Mouse (Mus musculus) midbrain, postnatal 0 days (tissue): ENCODE measurements around the gene 4930590J08Rik. TPM values are rescaled to one million over a fixed set of nuclear protein-coding genes. Genes with fewer than 3 reads are reported as not detected.

Source experiments
- ATAC-seq: fragments of 200-750 bp; cut with Nextera tagmentation; 2 replicates; pipeline ENCODE4 v1.8.0; 2017; ENCODE audit warnings: moderate number of reproducible peaks, mild to moderate bottlenecking, moderate TSS enrichment, moderate library complexity; ENCODE audit not compliant: low FRiP score
- DNase-seq: peaks from one replicate; pipeline ENCODE4 v3.0.0-alpha.2; 2015; ENCODE audit warnings: low spot score
- H3K27ac ChIP-seq: fragments of 300-500 bp; sonication (generic); 2 replicates; pipeline ENCODE4 v1.5.1; 2014; ENCODE audit warnings: low read depth, mild to moderate bottlenecking, low read length, mixed read lengths
- H3K27me3 ChIP-seq: fragments of 300-500 bp; sonication (generic); 2 replicates; pipeline ENCODE4 v1.6.1; 2014; ENCODE audit warnings: low read length, control low read depth, mixed read lengths; ENCODE audit not compliant: insufficient read depth
- H3K36me3 ChIP-seq: fragments of 300-500 bp; sonication (generic); 2 replicates; pipeline ENCODE4 v1.6.1; 2014; ENCODE audit warnings: low read length, control low read depth, mixed read lengths; ENCODE audit not compliant: insufficient read depth
- H3K4me1 ChIP-seq: fragments of 300-500 bp; sonication (generic); 2 replicates; pipeline ENCODE4 v1.6.1; 2014; ENCODE audit warnings: mild to moderate bottlenecking, control low read depth, antibody characterized with exemption, low read length, mixed read lengths; ENCODE audit not compliant: insufficient read depth
- H3K4me2 ChIP-seq: fragments of 300-500 bp; sonication (generic); 2 replicates; pipeline ENCODE4 v1.6.1; 2014; ENCODE audit warnings: low read depth, mild to moderate bottlenecking, low read length, mixed read lengths; ENCODE audit not compliant: poor library complexity, severe bottlenecking
- H3K4me3 ChIP-seq: fragments of 300-500 bp; sonication (generic); 2 replicates; pipeline ENCODE4 v1.5.1; 2014; ENCODE audit warnings: low read depth, mild to moderate bottlenecking, low read length, moderate library complexity
- H3K9ac ChIP-seq: fragments of 300-500 bp; sonication (generic); replicated peaks from 2 replicates; pipeline ENCODE4 v1.6.1; 2014; ENCODE audit warnings: mild to moderate bottlenecking, low read length, moderate library complexity, mixed read lengths; ENCODE audit not compliant: poor library complexity, severe bottlenecking
- H3K9me3 ChIP-seq: fragments of 300-500 bp; sonication (generic); 2 replicates; pipeline ENCODE4 v1.6.1; 2016; ENCODE audit warnings: low read length, control low read depth
- CTCF ChIP-seq: IDR thresholded peaks from 2 replicates; pipeline ENCODE4 v1.5.1; 2016; ENCODE audit warnings: antibody characterized with exemption, mild to moderate bottlenecking
- WGBS: fragments of 180-500 bp; shearing (Covaris S2); extraction: QIAGEN DNeasy Blood & Tissue Kit; methylation state at CpG from one replicate; pipeline ENCODE4 v1.1.7; 2014; 5-methylcytosine and 5-hydroxymethylcytosine counted together
- polyA plus RNA-seq: library from polyadenylated mRNA; unstranded; fragments of >200 nt; fragmentation: Nextera tagmentation; extraction: Ambion mirVana; gene quantifications from 2 replicates; pipeline ENCODE4 v1.2.1, GENCODE M21; 2015
- total RNA-seq: library from RNA; depleted of rRNA; stranded (reverse); fragments of >200 nt; gene quantifications from 2 replicates; pipeline ENCODE4 v1.2.3, GENCODE M21; 2014

The 4930590J08Rik gene
- total and polyA plus RNA-seq, 2 experiments from 2014 or later = 0.78 to 2.1 TPM

- whole genome bisulfite sequencing = 50% methylated on average over 6 of the region's 6 CpGs
- peak; percentile 25; the same call in 1 of the 2 replicates for TF ChIP-seq CTCF
- Histone ChIP-seq H3K4me3 (no peak overlapping the region), H3K27me3 (no peaks in the 10 kb centered on the region), H3K4me1 (no peaks in the 10 kb centered on the region), H3K9me3 (no peaks in the 10 kb centered on the region), H3K36me3 (no peaks in the 10 kb centered on the region), H3K4me2 (no peak overlapping the region), H3K9ac (no peak overlapping the region), H3K27ac (no peak overlapping the region)
- DNase-seq (peak; percentile 12), ATAC-seq (no peak)
Observed at GRCm38 (mm10) chr6:91966006-91966405, 63.4 kb downstream of the 4930590J08Rik start.

DNA sequence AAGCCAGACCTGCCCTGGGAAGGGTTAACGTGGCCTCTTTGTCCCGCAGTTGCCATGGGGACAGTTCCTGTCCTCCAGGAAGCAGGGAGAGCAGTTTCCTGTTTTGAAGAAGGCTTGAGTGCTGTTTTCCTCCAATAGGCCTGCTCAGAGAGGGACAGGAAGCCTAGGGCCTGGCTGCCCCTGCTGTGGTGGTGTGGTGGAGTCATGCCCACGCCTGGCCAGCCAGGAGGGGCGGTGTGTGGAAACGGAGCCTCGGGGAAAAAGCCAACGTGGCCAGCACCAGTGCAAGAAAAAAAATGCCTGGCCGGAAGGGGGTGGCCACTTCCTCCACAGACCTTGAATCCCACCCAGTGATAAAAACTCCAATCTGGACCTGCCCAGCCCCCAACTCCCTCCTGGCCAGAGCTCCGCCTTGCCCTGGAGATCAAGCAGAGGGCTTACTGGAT lies 69.6 kb downstream of the 4930590J08Rik start:
- ATAC-seq = peak; percentile 76; the same call in 1 of the 2 replicates
- H3K9me3 ChIP-seq = no peaks in the 10 kb centered on the region
- no peak overlapping the region for H3K4me2 ChIP-seq
- no peak for TF ChIP-seq CTCF
- no peaks in the 10 kb centered on the region for H3K36me3 ChIP-seq
- H3K27ac ChIP-seq = no peak overlapping the region
- DNase-seq = peak; percentile 50
- no peak overlapping the region for H3K9ac ChIP-seq
- peaks cover 6% of the 10 kb centered on the region; the same call in 1 of the 2 replicates for H3K4me1 ChIP-seq
- no peak overlapping the region for H3K4me3 ChIP-seq
- no peaks in the 10 kb centered on the region for H3K27me3 ChIP-seq
- WGBS = 50% methylated on average over 9 of the region's 9 CpGs

DNA sequence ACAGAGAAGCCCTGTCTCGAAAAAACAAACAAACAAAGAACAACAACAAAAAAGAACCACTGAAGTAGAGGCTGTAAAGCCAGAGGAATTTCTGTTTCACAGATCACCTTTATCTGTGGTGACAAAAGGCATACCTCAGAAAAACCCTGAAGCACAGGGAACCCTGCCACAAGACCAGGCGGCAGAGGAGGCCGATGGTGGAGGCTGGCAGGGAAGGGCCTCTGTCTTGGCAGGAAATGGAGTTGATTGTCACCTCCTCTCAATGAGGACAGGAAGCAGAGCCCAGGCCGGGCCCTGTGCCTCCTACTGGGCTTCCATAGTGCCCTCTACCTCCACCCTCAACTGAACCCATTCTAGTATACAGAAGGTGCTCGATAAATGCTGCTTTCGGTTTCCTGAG lies 71.4 kb downstream of the 4930590J08Rik start:
- Histone ChIP-seq H3K9me3 (no peaks in the 10 kb centered on the region), H3K36me3 (no peaks in the 10 kb centered on the region), H3K4me1 (peaks cover 6% of the 10 kb centered on the region; the same call in 1 of the 2 replicates), H3K27me3 (no peaks in the 10 kb centered on the region), H3K4me3 (no peak overlapping the region), H3K9ac (no peak overlapping the region), H3K27ac (no peak overlapping the region), H3K4me2 (no peak overlapping the region)
- no peak for DNase-seq
- TF ChIP-seq CTCF = no peak
- WGBS = 85% methylated on average over 6 of the region's 6 CpGs
- ATAC-seq = no peak

DNA sequence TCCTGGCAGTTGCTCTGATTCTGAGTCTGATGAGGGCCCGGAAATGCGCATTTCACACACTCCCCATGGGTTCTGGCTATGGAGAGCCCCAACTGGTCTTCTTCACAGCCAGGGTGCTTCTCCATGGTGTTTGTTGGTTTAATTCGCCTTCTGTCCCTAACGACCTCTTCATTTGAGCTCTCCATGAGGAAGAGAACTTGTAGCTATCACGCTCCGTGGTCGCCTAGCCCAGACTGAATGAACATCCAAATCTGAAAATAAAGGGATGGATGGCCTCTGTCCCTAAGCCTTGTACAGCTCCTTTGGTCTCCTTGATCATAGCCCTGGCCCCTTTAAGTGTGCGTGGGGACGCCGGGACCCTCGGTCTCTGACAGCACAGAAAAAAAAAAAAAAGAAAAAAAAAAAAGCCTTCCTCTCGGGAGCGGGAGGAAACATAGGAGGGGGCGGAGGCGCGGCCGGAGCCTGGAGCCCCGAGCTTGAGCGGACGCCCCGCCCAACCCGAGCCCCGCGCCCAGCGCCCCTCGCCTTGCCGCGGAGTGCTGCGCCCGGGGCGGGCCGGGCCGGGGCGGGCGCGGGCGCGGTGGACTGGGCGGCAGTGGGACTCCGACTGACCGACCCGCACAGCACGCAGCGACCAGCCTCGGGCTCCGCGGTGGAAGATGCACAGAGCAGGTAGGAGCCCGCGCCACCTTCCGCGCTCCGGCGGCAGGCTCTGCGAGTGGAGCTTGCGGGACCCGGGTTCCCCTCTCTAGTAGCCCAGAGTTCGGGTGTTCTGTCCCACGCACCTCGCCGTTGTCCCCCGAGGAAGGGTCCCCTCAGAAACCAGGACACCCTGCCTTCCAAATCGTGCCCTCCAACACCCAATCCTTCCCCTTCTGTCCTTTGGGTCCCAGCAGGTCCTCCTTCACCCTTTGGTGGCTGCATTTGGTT lies 76.0 kb downstream of the 4930590J08Rik start, which contains the start of gene Fgd5:
Gene Fgd5, plus strand, starts transcription at position 508 of the 930 bp plus-strand sequence.
- H3K4me1 ChIP-seq = no peaks in the 10 kb centered on the region
- peak within 1 kb of the TSS; percentile 95 for H3K4me2 ChIP-seq
- DNase-seq (peak; percentile 35), ATAC-seq (peak; percentile 60)
- no peaks in the 10 kb centered on the region for H3K36me3 ChIP-seq
- peak within 1 kb of the TSS; percentile 63 for H3K4me3 ChIP-seq
- TF ChIP-seq CTCF = no peak
- H3K27me3 ChIP-seq = no peaks in the 10 kb centered on the region
- peak within 1 kb of the TSS; percentile 18; the same call in 1 of the 2 replicates for H3K27ac ChIP-seq
- peak within 1 kb of the TSS; percentile 79 for H3K9ac ChIP-seq
- H3K9me3 ChIP-seq = no peaks in the 10 kb centered on the region
- 2% methylated on average over 51 of the region's 62 CpGs for WGBS

GRCm38 (mm10) chr6:91979301-91979996 lies 76.8 kb downstream of the 4930590J08Rik start:
- TF ChIP-seq CTCF = no peak
- Histone ChIP-seq H3K27ac (no peak overlapping the region), H3K4me1 (no peaks in the 10 kb centered on the region), H3K9ac (peak overlapping the region; percentile 79), H3K4me3 (peak overlapping the region; percentile 63), H3K27me3 (no peaks in the 10 kb centered on the region), H3K4me2 (peak overlapping the region; percentile 95), H3K9me3 (no peaks in the 10 kb centered on the region), H3K36me3 (no peaks in the 10 kb centered on the region)
- ATAC-seq (no peak), DNase-seq (no peak)
- 15% methylated on average over 23 of the region's 23 CpGs for WGBS
